Mouse (Mus musculus) telencephalon, adult 2 months (tissue): ENCODE measurements at regions not wholly inside any gene's neighbourhood (a gene's known extent, or its start where the extent isn't known, plus 50 kb on each side); places are given as distances from the start of the nearest gene placed in this dataset.

Experiments
- DNase-seq: peaks from one replicate; pipeline ENCODE4 v3.0.0-alpha.2; 2011; ENCODE audit warnings: low read depth, low spot score

- no peak for DNase-seq
Measured at GRCm38 (mm10) chr15:67227456-67228164, 726.9 kb upstream of the Lrrc6 start.

GRCm38 (mm10) chr15:67226900-67227299 is 726.2 kb upstream of the Lrrc6 start:
- DNase-seq: no peak
